Mouse (Mus musculus): ENCODE measurements around the gene Ascc2. TPM values are rescaled to one million over a fixed set of nuclear protein-coding genes. Genes with fewer than 3 reads are reported as not detected.
A peak's percentile ranks its signal among the peaks of the same experiment; 100 is the strongest.

Gene Ascc2
- polyA plus RNA-seq, 1 experiment from 2014 or later: 37.2 TPM

DNA sequence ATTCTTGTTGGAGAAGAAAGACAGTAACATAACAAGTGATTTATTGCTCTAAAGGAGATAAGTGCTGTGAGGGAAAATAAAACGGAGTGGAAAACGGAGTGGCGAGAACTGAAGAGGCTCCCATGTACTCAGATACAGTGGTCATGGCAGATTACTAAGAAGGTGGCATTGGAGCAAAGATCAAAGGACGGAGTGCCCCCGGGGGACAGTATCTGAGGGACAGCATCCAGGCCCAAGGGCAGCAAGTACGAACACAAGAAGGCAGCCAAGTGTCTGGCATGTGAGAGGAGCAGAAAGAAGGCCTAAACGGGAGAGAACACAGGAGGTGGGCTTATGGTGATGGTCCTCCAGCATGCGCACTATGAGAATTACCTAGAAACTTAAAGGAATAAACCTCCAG lies 84.2 kb downstream of the Ascc2 start:
- Histone ChIP-seq H3K4me2 (no peak overlapping the region), H3K9ac (replicated peaks) (no peak overlapping the region), H3K36me3 (peaks cover 44% of the 10 kb centered on the region), H3K27ac (no peak overlapping the region), H3K27me3 (no peaks in the 10 kb centered on the region), H3K4me3 (replicated peaks) (no peak overlapping the region), H3K4me1 (replicated peaks) (peaks cover 7% of the 10 kb centered on the region; the same call in 1 of the 2 replicates), H3K9me3 (no peaks in the 10 kb centered on the region)
- 78% methylated on average over 8 of the region's 8 CpGs for WGBS
- no peak for ATAC-seq (ENCODE audit: insufficient number of reproducible peaks, insufficient read depth, low FRiP score, low TSS enrichment, low read depth)

DNA sequence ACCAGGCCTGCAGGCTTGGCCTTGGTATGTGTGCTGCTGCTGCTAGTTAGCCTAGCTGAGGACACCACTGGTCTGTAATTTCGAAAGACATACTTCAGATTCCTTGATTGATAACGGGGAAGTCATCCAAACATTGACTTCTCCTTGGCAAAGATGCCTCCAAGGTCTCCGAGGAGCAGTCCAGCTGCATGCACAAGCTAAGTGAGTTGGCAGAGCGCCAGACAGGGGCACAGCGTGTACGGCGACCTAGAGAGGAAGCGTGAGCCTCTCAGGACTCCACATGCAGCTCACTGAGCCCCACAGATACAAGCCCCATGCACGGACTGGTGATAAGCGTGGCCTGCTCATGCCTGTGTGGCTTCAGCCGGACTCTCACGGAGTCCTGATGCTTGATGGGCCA lies 92.1 kb downstream of the Ascc2 start:
- Histone ChIP-seq H3K9me3 (no peaks in the 10 kb centered on the region), H3K27me3 (no peaks in the 10 kb centered on the region), H3K4me2 (no peak overlapping the region), H3K9ac (replicated peaks) (no peak overlapping the region), H3K27ac (peak overlapping the region; percentile 50; the same call in 1 of the 2 replicates), H3K4me1 (replicated peaks) (no peaks in the 10 kb centered on the region; the same call in 1 of the 2 replicates), H3K36me3 (peaks cover 30% of the 10 kb centered on the region), H3K4me3 (replicated peaks) (no peak overlapping the region)
- WGBS: 67% methylated on average over 12 of the region's 12 CpGs
- ATAC-seq (ENCODE audit: insufficient number of reproducible peaks, insufficient read depth, low FRiP score, low TSS enrichment, low read depth): no peak

DNA sequence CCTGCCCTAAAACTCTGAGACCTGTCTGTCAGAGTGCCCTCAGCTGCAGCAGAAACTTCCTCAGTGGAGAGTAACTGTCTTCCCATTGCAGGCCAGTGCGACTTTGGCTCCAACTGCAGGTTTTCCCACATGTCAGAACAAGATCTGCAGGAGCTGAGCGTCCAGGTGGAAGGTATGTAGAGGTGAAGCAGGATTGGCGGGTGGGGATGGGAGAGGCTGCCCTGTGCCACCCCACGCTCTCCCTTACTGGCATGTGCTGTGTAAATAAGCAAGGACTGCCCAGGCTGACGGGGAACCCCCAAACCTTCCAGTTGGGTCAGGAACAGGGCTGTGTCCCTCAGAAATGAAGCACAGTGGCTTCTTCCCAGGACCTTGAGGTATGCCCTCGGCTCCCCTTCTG lies 92.5 kb downstream of the Ascc2 start:
- Histone ChIP-seq H3K9me3 (no peaks in the 10 kb centered on the region), H3K27me3 (no peaks in the 10 kb centered on the region), H3K36me3 (peaks cover 26% of the 10 kb centered on the region), H3K9ac (replicated peaks) (no peak overlapping the region), H3K4me2 (no peak overlapping the region), H3K4me1 (replicated peaks) (peaks cover 3% of the 10 kb centered on the region; the same call in 1 of the 2 replicates), H3K27ac (peak overlapping the region; percentile 50; the same call in 1 of the 2 replicates), H3K4me3 (replicated peaks) (no peak overlapping the region)
- ATAC-seq (ENCODE audit: insufficient number of reproducible peaks, insufficient read depth, low FRiP score, low TSS enrichment, low read depth): no peak
- WGBS: 69% methylated on average over 6 of the region's 6 CpGs

DNA sequence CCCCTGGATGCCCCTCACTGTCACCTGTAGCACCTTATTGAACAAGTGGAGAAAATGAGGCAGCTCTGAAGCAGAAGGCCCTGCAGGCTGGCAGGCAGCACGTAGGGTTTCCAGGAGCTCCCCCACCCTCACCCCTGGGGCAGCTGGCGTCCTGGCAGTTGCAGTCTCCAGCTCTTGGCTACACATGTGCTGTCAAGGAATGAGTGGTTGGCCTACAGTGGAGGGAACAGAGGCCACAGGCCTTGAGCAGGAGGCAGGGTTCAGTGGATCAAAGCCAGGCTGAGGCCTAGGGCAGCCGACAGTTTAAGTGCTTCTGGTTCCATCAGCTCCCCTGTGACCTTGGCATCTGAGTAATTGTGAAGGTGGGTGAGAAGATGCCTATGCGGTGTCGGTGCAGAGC lies 93.4 kb downstream of the Ascc2 start:
- H3K27me3 ChIP-seq: no peaks in the 10 kb centered on the region
- H3K4me3 ChIP-seq (replicated peaks): no peak overlapping the region
- peaks cover 22% of the 10 kb centered on the region for H3K36me3 ChIP-seq
- WGBS: 65% methylated on average over 5 of the region's 5 CpGs
- H3K4me1 ChIP-seq (replicated peaks): peaks cover 11% of the 10 kb centered on the region
- H3K4me2 ChIP-seq: no peak overlapping the region
- no peaks in the 10 kb centered on the region for H3K9me3 ChIP-seq
- H3K27ac ChIP-seq: no peak overlapping the region
- H3K9ac ChIP-seq (replicated peaks): no peak overlapping the region
- ATAC-seq (ENCODE audit: insufficient number of reproducible peaks, insufficient read depth, low FRiP score, low TSS enrichment, low read depth): no peak

DNA sequence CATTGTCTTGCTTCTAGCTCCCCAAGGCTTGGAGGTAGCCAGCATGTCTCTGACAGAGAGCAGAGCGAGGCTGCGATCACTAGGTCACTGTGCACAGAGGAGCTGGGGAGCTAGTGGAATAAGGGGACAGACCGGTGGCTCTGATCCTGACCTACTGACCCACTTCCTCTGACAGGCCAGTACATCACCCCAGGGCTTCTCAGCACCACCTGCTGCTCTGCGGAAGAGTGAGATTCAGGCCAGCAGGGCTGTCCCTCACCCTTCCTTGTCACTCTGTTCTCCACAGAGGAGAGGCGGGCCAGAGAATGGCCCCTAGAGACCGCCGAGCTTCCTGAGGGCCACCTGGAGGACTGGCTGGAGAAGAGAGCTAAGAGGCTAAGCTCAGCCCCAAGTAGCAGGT lies 94.2 kb downstream of the Ascc2 start:
- peaks cover 13% of the 10 kb centered on the region; the same call in 1 of the 2 replicates for H3K36me3 ChIP-seq
- peaks cover 12% of the 10 kb centered on the region for H3K4me1 ChIP-seq (replicated peaks)
- WGBS: 64% methylated on average over 7 of the region's 7 CpGs
- no peak overlapping the region for H3K27ac ChIP-seq
- no peak overlapping the region for H3K4me2 ChIP-seq
- H3K4me3 ChIP-seq (replicated peaks): no peak overlapping the region
- no peaks in the 10 kb centered on the region for H3K27me3 ChIP-seq
- H3K9ac ChIP-seq (replicated peaks): no peak overlapping the region
- no peaks in the 10 kb centered on the region for H3K9me3 ChIP-seq
- no peak for ATAC-seq (ENCODE audit: insufficient number of reproducible peaks, insufficient read depth, low FRiP score, low TSS enrichment, low read depth)

DNA sequence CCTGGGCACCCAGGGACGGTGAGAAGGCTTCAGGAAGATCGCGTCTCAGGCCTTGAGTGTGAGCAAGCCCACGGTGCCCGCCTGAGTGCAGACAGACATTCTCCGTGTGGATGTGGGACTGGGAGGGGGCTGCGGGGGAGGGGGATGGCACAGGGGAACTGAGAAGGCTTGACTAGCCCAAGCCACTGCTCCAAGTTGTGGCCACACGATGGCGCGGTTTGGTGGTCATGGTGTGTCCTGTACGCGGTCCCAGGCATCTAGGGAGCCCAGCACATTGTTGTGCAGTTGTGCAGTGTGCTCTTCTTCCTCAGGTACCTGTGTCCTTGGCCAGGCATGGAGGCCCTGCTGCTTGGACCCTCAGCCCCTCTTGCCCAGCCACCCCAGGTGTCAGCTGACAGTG lies 96.6 kb downstream of the Ascc2 start:
- Histone ChIP-seq H3K36me3 (peaks cover 13% of the 10 kb centered on the region; the same call in 1 of the 2 replicates), H3K4me2 (no peak overlapping the region), H3K4me3 (replicated peaks) (no peak overlapping the region), H3K4me1 (replicated peaks) (peaks cover 12% of the 10 kb centered on the region), H3K27ac (no peak overlapping the region), H3K9me3 (no peaks in the 10 kb centered on the region), H3K9ac (replicated peaks) (no peak overlapping the region), H3K27me3 (peaks cover 1% of the 10 kb centered on the region; the same call in 1 of the 2 replicates)
- ATAC-seq (ENCODE audit: insufficient number of reproducible peaks, insufficient read depth, low FRiP score, low TSS enrichment, low read depth): no peak
- 29% methylated on average over 12 of the region's 12 CpGs for WGBS

Other genes with a start within 250 kb of the Ascc2 start
- 0.31 TPM in 2 replicates for gene Hormad2, start 196.6 kb upstream of the Ascc2 start, polyA plus RNA-seq (2016; fragmentation: Nextera tagmentation; extraction: Ambion mirVana)
- 39.5 and 40.0 TPM in 2 replicates for gene Mtmr3, start 42.9 kb upstream of the Ascc2 start, polyA plus RNA-seq (2016; fragmentation: Nextera tagmentation; extraction: Ambion mirVana)
- not detected in 2 replicates for gene Gm11032, start 17.7 kb upstream of the Ascc2 start, polyA plus RNA-seq (2016; fragmentation: Nextera tagmentation; extraction: Ambion mirVana)
- 646 and 679 TPM in 2 replicates for gene Uqcr10, start 66.6 kb downstream of the Ascc2 start, polyA plus RNA-seq (2016; fragmentation: Nextera tagmentation; extraction: Ambion mirVana)
- gene Zmat5, start 66.9 kb downstream of the Ascc2 start, polyA plus RNA-seq (2016; fragmentation: Nextera tagmentation; extraction: Ambion mirVana): 75.7 and 76.7 TPM in 2 replicates
- 0.08 TPM in 2 replicates for gene Cabp7, start 109.0 kb downstream of the Ascc2 start, polyA plus RNA-seq (2016; fragmentation: Nextera tagmentation; extraction: Ambion mirVana)
- gene Nf2, start 211.8 kb downstream of the Ascc2 start, polyA plus RNA-seq (2016; fragmentation: Nextera tagmentation; extraction: Ambion mirVana): 59.8 and 68.0 TPM in 2 replicates
- 85.8 and 87.1 TPM in 2 replicates for gene Nipsnap1, start 236.2 kb downstream of the Ascc2 start, polyA plus RNA-seq (2016; fragmentation: Nextera tagmentation; extraction: Ambion mirVana)